Mouse (Mus musculus) erythroblast, embryonic 14.5 days (primary cell): ENCODE measurements around the gene Gm45785.

Experiments
- GATA1 ChIP-seq: IDR thresholded peaks from 2 replicates; pipeline ENCODE4 v1.6.1; 2012; ENCODE audit warnings: low read length, inconsistent platforms, mixed read lengths
- TAL1 ChIP-seq: IDR thresholded peaks from 3 replicates; pipeline ENCODE4 v1.6.1; 2012; ENCODE audit warnings: low read length, inconsistent platforms, mixed read lengths

GRCm38 (mm10) chr7:140843806-140844205 is 12.3 kb downstream of the Gm45785 start:
- no peak for TF ChIP-seq GATA1
- no peak for TF ChIP-seq TAL1
